Mouse (Mus musculus): ENCODE results near the gene Gse1.

Gene Gse1

GRCm38 (mm10) chr8:120463918-120464584 lies 235.8 kb downstream of the Gse1 start:
- no peak for DNase-seq

DNA sequence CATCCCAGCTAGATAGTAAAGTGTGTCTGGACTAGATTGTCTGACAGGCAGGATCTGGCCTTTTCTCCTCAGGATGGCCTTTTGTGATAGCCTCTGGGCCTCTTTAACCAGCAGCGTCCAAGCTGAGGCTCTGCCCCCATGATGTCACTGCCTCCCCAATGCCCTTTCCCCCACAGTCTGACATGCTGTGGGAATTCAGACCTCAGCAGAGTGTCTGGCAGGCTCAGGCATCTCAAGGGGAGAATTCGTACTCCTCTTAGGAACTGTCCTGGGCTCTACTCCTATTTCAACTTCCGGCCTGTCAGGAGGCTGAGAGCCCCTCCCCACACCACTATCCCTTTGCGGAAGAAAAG lies 236.3 kb downstream of the Gse1 start:
- DNase-seq, result no peak

GRCm38 (mm10) chr8:120465710-120466109 lies 237.5 kb downstream of the Gse1 start:
- no peak for DNase-seq

DNA sequence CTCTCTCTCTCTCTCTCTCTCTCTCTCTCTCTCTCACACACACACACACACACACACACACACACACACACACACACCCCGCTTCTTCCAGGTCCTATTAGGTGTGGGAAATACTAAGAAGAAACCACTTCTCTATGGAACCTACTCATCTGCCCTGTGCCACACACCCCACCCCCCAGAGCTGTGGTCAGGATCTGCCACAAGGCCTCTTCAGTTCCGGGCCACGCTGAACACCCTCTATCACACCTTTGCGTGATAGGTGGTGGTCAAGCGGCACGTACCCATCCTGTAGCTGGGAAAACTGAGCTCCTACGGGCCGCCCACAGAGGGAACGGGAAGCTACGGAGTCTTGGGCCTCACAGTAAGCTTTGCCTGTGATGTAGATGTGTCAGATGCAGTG lies 238.0 kb downstream of the Gse1 start:
- no peak for DNase-seq

GRCm38 (mm10) chr8:120467598-120467997 lies 239.3 kb downstream of the Gse1 start:
- DNase-seq, result no peak

- DNase-seq, result no peak
Observed at GRCm38 (mm10) chr8:120470170-120470569, 241.9 kb downstream of the Gse1 start.

DNA sequence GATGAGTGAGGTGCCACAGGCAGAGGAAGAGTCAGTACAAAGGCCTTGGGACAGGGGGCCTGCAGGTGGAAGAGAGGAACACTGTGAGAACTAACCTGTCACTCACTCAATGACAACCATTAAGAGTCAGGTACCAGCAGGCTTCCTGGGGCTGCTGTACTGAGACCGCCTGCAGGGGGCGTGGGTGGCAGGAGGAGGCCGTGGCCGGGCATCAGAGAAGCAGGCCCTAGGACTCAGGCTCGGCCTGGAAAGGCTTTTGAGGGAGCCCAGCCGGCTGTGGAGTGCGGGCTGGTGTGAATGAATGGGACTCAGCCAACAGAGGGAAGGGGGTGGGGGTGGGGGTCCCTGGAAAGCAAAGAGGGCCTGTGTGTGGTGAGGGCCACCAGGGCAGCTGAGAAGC lies 242.9 kb downstream of the Gse1 start:
- peak; percentile 66 for DNase-seq

- DNase-seq, result no peak
Observed at GRCm38 (mm10) chr8:120471752-120472151, 243.5 kb downstream of the Gse1 start.

- DNase-seq, result no peak
Observed at GRCm38 (mm10) chr8:120472230-120472629, 244.0 kb downstream of the Gse1 start.

DNA sequence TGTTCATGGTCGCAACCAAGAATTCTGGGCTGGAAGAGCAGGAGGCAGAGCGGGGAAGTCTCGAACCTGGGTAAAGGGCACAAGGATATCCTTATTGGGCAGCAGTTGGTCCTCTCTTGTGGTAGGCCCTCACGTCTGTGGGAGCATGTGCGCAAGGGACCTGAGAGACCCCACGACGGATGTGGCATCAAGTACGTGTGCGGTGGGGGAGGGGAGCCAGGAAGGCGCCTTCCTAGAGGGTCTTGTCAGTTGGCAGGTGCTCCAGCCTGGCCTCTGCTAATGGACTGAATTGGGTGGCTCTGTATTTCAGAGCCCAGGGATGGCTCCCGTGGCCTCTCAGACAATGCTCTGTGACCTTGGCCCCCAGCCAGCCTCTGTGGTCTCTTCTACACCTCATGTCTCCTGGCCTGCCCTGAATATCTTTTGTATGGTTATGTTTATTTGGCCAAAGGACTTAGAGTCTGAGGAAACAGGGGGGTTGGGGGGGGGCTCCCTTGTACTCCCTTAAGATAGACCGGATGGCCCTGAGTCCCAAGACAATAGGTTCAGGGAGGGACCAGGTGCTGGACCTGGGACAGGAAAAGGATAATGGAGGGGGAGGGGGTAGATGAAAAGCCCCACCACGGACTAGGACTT lies 245.6 kb downstream of the Gse1 start:
- DNase-seq, result peak; percentile 80

- DNase-seq, result no peak
Observed at GRCm38 (mm10) chr8:120474496-120475235, 246.4 kb downstream of the Gse1 start.

GRCm38 (mm10) chr8:120475462-120476201 lies 247.4 kb downstream of the Gse1 start:
- DNase-seq, result peak; percentile 82

DNA sequence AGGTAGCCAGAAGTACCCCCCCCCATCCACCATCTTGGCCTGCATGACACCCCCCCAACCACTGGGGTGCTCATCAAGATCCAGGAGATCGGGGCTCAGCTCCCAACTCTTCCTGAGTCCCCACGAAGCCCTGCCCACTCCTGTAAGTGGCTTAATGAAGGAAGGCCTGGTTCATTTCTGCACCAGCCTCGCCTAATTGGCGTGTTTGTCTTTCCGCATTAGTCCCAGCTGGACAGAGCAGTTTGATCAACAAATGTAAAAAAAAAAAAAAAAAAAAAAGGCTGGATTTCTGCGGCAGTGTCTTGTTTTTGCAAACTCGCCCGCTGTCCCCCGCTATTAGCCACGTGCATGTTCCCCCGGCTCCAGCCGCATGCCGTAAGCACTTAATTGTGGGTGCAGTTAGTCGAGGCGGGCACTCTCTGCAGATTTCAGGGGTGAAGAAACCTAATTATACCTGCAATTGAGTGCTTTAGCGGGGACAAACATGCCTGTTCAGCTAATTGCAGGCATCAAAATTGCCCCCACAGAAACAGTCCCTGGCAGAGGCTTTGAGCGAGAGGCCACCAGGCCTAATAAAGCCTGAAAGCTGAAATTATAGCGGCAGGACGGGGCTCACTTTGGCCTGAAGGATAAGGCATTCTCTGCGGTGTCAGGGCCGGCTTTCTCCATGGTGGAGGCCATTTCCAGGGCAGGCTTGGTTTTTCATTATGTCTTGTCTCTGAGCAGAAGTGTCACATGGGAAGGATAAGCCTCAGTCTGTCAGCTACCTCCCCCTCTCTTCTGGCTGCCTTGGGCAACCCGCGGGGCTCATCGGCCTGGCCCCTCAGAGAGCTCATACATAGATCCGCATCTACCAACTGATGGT lies 248.7 kb downstream of the Gse1 start:
- no peak for DNase-seq

DNA sequence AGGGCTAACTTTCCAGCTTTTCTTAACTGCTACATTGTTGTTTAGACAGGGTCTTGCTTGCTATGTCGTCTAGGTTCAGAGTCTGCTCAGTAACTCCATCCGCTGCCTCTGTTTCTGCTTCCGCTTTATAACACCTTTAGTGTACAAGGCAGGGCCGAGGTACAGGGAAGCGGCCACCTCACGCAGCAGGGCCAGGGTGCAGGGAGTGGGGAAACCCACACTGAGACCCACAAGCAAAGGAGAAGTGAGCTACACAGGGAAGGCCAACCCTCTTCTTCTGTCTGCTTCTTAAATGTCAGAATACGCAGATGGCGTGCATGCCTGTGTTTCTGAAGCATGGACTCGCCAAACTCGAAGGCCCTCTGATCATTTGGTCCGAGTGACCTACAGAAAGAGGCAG lies 250.5 kb downstream of the Gse1 start:
- DNase-seq, result no peak

DNA sequence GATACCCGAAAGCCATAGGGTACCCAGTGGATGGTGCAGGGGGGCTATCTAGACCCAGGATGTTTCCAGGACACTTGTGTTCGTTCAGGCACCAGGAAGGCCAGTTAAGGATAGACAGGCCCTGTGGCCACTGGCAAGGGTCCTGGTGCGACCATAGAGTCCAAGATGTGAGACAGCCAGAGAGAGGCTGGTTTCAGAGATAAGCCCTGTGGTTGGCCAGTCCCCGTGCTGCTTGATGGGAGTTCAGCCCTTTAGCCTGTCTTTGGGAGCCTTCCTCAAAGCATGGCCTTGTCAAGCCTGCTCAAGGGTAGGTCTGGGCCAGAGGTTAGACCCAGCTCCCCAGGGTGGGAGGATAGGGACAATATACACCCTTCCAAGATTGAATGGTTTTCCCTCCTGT lies 251.4 kb downstream of the Gse1 start:
- no peak for DNase-seq

DNA sequence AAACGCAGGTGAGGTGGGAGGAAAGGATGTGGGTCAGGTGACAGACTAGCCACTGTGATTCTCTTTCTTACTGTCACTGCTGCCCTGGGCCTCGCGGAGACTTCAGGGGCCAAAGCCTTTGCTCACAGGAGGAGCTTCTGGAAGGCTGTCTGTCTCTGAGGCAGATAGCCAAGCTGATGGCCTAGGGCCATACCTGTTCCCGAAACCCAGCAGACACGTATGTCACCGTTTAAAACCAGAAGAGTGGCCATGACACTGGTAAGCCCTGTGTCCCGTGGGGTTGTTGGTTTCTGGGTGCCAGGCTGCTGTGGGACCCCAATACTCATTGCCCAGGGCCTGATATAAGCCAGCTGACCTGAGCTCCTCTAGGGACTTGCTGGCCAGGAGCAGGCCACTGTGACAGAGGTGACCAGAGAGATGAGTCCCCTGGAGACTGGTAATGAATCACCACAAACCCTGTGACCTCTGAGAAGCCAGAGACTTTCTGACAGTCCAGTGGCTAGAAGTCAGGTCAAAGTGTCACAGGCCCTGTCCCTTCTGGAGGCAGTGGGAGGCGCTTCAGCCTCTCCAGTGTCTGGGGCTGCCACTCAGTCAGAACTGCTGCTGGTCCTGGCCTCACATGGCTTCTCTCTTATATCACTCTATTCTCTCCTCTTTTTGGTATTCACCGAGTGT lies 253.9 kb downstream of the Gse1 start:
- DNase-seq, result no peak

- DNase-seq, result no peak
Observed at GRCm38 (mm10) chr8:120484460-120484859, 256.2 kb downstream of the Gse1 start.

GRCm38 (mm10) chr8:120485116-120485515 lies 256.9 kb downstream of the Gse1 start:
- no peak for DNase-seq

GRCm38 (mm10) chr8:120485551-120486476 lies 257.6 kb downstream of the Gse1 start:
- DNase-seq, result no peak

GRCm38 (mm10) chr8:120486477-120487376 lies 258.5 kb downstream of the Gse1 start:
- peak; percentile 75 for DNase-seq
